Mouse (Mus musculus) CD4-positive, CD25-positive, alpha-beta regulatory T cell, adult 2 months (primary cell): ENCODE results near the gene A130010J15Rik.

Experiments used
- DNase-seq: peaks from one replicate; pipeline ENCODE4 v3.0.0-alpha.2; 2012; ENCODE audit warnings: low read depth, low spot score

The A130010J15Rik gene

GRCm38 (mm10) chr1:193167746-193168145 lies at the start of gene A130010J15Rik:
Gene A130010J15Rik (plus strand): TSS chr1:193168046.
- DNase-seq, result no peak

- no peak for DNase-seq
These were observed 45.1 kb upstream of the A130010J15Rik start for GRCm38 (mm10) chr1:193122793-193123192.

DNA sequence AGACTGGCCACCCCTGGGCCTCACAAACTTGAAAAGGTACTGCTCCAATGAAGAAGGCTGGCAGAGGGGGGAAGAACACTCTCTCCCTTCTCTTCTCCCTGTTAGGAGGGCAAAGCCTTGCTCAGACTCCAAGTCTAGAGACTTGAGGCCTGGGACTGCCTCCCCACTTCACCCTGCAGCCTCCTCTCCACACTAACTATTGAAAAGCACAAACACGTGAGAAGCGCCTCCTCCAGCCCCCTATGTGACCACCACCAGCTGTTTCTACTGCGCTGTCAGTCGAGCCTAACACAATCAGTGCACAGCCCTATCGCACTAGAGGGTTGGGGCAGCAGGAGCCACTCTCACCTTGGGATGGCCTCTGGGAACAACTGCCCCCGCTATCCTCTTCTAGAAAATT lies 44.6 kb upstream of the A130010J15Rik start:
- no peak for DNase-seq

DNA sequence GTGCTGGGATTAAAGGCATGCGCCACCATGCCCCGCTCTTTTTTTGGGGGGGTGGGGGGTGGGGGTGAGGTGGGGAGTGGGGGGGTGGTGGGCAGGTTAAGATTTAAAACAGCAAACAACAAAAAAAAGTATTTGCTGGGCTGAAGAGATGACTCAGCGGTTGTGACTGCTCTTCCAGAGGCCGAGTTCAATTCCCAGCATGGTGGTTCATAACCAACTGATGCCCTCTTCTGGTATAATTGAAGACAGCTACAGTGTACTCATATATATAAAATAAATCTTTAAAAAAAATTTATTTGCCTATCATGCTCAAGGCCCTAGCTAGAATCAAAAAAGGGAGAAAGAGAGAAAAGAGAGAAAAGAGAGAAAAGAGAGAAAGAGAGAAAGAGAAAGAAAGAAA lies 42.0 kb upstream of the A130010J15Rik start:
- DNase-seq, result peak; percentile 26

DNA sequence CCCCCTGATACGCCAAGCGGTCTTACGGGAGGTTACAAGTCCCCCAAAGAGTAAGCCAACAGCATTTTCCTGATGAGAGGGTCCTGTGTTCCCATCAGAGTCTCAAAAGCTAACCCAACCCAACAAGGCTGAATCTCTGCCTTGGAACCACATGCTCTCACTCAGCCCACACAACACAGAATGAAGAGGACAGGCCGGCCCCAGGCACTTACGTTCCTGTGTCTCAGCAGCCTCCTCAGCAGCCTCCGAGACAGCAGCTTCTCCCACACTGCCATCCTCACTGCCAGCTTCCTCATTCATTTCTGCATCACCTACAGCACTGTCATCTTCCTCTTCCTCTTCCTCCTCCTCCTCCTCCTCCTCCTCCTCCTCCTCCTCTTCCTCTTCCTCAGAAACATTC lies 39.8 kb upstream of the A130010J15Rik start:
- DNase-seq, result no peak

DNA sequence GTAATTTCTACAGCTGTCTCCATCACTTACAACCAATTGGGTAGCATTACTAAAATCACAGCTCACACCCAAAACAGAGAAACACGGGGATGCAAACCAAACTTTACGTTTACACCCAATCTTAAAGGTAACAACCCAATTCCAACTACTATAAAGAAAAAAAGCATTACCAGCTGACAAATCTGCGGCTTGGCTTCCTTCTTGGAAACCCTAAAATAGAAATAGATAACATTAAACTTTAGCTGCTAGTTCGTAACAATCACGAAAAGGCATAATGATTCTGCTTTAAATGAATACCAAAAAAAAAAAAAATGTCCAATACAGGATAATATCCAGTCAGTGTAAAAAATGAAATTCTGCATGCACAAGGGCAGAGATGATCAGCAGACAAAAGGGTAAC lies 38.5 kb upstream of the A130010J15Rik start:
- no peak for DNase-seq

DNA sequence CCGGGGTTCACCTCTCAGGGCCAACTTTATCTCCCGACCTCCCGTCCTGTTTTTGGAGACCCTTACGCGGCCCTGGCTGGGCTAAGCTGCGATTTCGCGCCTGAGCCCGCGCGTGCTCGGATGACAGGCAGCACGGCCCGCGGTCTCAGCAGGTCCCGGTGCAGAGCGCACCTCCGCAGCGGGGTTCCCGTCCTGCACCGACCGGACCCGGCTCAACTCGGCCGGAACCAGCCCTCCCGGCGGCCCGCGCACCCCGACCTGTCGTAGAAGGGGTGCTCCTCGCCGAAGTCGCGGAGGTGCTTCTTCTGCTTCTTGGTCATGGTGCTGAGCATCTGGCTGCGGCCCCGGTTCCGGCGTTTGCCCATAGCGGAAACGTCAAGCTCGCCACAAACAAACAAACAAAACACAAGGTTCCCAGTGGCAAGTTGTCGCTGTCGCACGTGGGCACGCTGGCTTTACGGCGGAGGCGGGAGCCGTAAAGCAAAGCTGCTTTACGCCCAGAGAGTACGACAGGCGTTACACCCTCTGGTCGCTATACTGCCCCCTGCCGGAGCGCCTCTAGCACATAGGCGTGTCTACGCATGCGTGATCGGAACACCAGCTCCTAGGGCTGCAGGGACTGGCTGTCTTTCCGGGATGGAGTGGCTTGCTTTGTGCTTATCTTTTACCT lies 37.9 kb upstream of the A130010J15Rik start, which contains the start of gene Diexf:
TSS of gene Diexf (minus strand) at position 487 of the 670 bp plus-strand sequence.
- peak; percentile 99 for DNase-seq

GRCm38 (mm10) chr1:193130456-193130825 lies 37.4 kb upstream of the A130010J15Rik start:
- DNase-seq, result no peak

DNA sequence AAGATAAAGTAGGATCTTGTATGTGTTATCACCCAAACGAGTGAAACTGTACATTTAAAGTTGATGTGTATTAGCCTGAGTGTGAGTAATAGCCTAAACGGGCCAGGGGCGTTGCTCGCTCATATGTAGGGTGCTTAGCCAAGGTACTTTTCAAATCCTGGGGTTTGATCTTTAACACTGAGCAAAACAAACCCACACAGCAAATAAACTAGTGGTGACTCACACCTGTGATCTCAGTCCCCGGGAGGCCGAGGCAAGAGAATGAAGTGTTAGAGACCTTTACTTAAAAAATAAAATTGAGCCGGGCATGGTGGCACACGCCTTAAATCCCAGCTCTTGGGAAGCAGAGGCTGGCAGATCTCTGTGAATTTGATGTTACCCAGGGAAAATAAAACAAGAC lies 37.0 kb upstream of the A130010J15Rik start:
- peak; percentile 67 for DNase-seq

DNA sequence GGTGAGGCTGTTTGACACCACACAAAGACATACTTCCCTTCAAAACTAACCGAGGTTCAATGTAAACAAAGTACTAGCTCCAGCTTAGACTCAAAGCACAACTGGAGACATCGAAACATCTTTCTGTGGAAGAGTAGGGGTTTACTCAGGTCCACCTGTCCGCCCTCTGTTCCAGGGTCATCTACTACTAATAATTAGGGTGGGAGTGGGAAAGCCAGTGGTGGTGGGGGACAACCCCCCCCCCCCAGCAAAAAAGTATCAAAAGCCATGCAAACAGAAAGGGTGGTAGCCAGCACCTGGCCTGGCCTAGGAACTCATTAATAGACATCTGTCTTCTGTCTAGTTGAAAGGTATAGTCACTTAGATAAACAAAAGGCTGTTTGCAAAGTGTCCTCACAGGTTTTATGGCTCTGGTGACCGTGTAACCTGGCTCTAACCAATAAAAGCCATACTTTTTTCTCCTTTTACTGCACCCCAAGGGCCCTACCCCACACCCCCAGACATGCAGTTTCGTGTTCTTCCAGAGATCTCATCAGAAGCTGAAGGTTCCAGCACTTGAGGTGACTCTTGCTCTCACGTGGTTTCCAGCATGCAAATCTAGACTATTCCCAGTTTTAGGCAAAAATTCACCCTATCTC lies 36.4 kb upstream of the A130010J15Rik start:
- DNase-seq, result no peak

GRCm38 (mm10) chr1:193132385-193132784 lies 35.5 kb upstream of the A130010J15Rik start:
- no peak for DNase-seq

DNA sequence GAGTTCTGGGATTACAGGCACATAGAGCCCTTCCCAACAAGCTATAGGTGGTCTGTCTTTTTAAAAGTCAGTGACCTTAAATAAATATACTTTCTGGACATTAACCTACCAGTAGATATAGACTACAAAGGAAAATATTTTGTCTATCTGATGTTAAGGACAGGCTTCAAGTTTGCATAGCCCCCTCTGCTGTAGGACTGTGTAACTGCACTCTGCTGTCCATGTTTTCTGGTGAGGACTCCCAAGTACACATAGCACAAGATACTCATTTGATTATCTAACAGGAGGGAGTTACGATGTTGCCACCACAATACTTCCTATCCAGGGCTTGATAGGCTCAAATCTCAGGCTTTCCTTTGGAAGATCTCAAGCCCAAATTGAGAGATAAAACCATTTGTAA lies 34.1 kb upstream of the A130010J15Rik start:
- peak; percentile 47 for DNase-seq

DNA sequence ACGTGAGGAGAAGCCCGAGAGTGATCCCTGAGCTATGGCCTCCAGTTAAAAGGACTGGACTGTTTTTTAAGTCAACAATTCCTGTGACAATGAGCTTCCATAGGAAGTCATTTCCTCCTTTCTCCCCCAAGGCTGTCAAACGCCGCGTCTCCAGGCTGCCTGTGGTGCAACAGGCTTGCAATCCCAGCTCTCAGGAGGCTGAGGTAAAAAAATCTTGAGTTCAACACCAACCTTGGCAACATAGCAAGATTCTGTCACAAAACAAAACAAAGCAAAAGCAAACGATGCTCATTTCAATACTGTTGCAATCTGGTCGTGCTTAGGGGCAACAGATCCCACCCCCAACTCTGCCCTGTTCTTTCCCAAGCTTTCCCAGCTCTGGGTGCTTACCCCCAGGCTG lies 29.8 kb upstream of the A130010J15Rik start:
- no peak for DNase-seq

- DNase-seq, result peak; percentile 17
These were observed 29.2 kb upstream of the A130010J15Rik start for GRCm38 (mm10) chr1:193138669-193139068.

GRCm38 (mm10) chr1:193141118-193141517 lies 26.7 kb upstream of the A130010J15Rik start:
- no peak for DNase-seq

- no peak for DNase-seq
These were observed 25.3 kb upstream of the A130010J15Rik start for GRCm38 (mm10) chr1:193142517-193143062.

- no peak for DNase-seq
These were observed 23.3 kb upstream of the A130010J15Rik start for GRCm38 (mm10) chr1:193144516-193144915.

DNA sequence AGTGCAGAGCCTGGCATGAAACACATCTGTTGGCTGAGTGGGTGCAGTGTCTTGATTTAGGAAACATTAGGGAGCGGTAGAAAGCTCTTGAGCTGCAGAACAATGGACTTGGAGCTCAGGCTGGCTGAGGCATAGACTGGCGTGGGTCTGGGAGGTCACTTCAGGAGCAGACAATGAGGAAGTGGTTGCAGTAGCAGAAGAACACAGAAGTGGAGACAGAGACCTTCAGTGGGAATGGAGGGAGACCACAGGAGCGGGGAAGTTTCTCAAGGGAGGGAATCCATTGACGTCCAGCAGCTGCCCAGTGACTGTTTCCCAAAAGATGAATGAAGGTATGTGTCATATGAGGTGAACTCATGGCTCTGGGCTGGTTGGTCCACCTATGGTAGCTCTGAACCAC lies 22.7 kb upstream of the A130010J15Rik start:
- no peak for DNase-seq

- DNase-seq, result peak; percentile 33
These were observed 21.4 kb upstream of the A130010J15Rik start for GRCm38 (mm10) chr1:193146416-193146815.

DNA sequence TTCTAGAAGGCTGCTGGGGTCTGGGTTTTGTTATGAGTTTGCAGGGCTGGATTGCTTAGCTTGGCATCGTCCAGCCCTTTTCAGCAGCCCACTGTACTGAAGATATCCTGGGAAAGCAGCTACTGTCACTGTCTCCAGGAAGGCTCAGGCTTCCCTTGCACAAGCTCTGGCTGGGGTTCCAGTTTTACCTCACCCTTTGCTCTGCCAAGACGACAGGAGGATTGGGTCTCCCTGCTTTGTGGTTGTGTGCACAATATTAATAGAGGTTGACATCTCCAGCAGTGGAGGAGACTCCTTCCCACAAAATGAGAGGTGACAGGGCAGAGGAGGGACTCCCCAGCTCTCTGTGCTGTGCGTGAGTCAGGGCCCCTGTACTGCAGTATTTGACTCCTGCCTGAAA lies 18.6 kb upstream of the A130010J15Rik start:
- no peak for DNase-seq

- peak; percentile 43 for DNase-seq
These were observed 16.7 kb upstream of the A130010J15Rik start for GRCm38 (mm10) chr1:193151134-193151533.

GRCm38 (mm10) chr1:193152872-193153271 lies 15.0 kb upstream of the A130010J15Rik start, which contains the start of gene Irf6:
Gene Irf6 (plus strand): TSS chr1:193153111.
- peak; percentile 83 for DNase-seq

DNA sequence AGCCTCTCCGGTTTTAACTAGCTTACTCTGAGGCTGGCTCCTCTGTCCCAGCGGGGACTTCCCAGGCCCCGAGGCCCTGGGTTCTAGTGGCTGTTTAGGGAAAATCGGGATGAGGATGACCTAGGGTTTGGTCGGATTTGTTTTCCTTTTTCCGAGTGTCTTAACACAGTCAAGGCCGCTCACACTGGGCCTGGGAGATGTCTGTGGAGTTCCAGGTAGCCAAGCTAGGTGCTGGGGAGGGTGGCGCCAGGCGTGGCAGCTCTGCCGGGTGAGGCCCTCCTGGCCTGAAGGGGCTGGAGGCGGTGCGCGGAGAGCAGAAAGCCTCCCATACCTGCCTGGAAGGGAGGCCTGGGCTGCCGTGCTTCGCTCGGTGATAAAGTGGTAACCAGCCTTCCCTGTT lies 14.3 kb upstream of the A130010J15Rik start:
- no peak for DNase-seq
